Mouse (Mus musculus) adrenal gland, postnatal 14 days (tissue): Measurements from ENCODE around the gene Actr6. TPM values are rescaled to one million over a fixed set of nuclear protein-coding genes. Genes with fewer than 3 reads are reported as not detected.

Experiments
- DNase-seq: peaks from one replicate; pipeline ENCODE4 v3.0.0; 2021; ENCODE audit warnings: mixed read lengths
- long read RNA-seq, 2 experiments: library from polyadenylated mRNA; stranded (forward); transcript quantifications; one replicate each; pipeline ENCODE4 v2.0.0; 2021
- total RNA-seq: library from RNA; stranded (reverse); gene quantifications from 2 replicates; pipeline ENCODE4 v1.2.3, GENCODE M21; 2021

The Actr6 gene
- 21.8 and 26.2 TPM in 2 replicates for total RNA-seq
- long read RNA-seq, experiment 1, transcript Actr6-201 (11 exons, 1,705 nt) = major isoform, 27 of 37 reads
- long read RNA-seq, experiment 1, partial matches to known transcripts = 3 of 37 reads
- long read RNA-seq, experiment 1, other reads (novel, unspliced or antisense) = 7 of 37 reads
- long read RNA-seq, experiment 2, transcript Actr6-201 (11 exons, 1,705 nt) = major isoform, 22 of 29 reads
- long read RNA-seq, experiment 2, partial matches to known transcripts = 1 of 29 reads
- long read RNA-seq, experiment 2, other reads (novel, unspliced or antisense) = 6 of 29 reads

GRCm38 (mm10) chr10:89732001-89732794, at the start of gene Actr6:
TSS of gene Actr6 (minus strand) at chr10:89732295.
- peak; percentile 96 for DNase-seq

- no peak for DNase-seq
These were observed 43.9 kb upstream of the Actr6 start for GRCm38 (mm10) chr10:89776029-89776428.

GRCm38 (mm10) chr10:89771894-89772293, 39.8 kb upstream of the Actr6 start:
- DNase-seq = no peak

GRCm38 (mm10) chr10:89769096-89769495, 37.0 kb upstream of the Actr6 start:
- DNase-seq = no peak

- no peak for DNase-seq
These were observed 36.4 kb upstream of the Actr6 start for GRCm38 (mm10) chr10:89768352-89769020.

GRCm38 (mm10) chr10:89765790-89766714, 34.0 kb upstream of the Actr6 start:
- DNase-seq = no peak

GRCm38 (mm10) chr10:89764457-89765121, 32.5 kb upstream of the Actr6 start:
- DNase-seq = no peak

GRCm38 (mm10) chr10:89760772-89761171, 28.7 kb upstream of the Actr6 start:
- no peak for DNase-seq

- no peak for DNase-seq
These were observed 23.1 kb upstream of the Actr6 start for GRCm38 (mm10) chr10:89755231-89755630.

GRCm38 (mm10) chr10:89751069-89751468, 19.0 kb upstream of the Actr6 start:
- DNase-seq = no peak

- DNase-seq = no peak
These were observed 16.5 kb upstream of the Actr6 start for GRCm38 (mm10) chr10:89748619-89749018.

- DNase-seq = no peak
These were observed 15.8 kb upstream of the Actr6 start for GRCm38 (mm10) chr10:89747911-89748310.

- DNase-seq = no peak
These were observed 15.3 kb upstream of the Actr6 start for GRCm38 (mm10) chr10:89747221-89747905.

- no peak for DNase-seq
These were observed 14.5 kb upstream of the Actr6 start for GRCm38 (mm10) chr10:89746581-89746980.

- DNase-seq = no peak
These were observed 13.5 kb upstream of the Actr6 start for GRCm38 (mm10) chr10:89745666-89746020.

GRCm38 (mm10) chr10:89744871-89745665, 13.0 kb upstream of the Actr6 start, which contains the start of gene Uhrf1bp1l:
TSS of gene Uhrf1bp1l (plus strand) at chr10:89744991.
- peak; percentile 98 for DNase-seq

GRCm38 (mm10) chr10:89744341-89744740, 12.2 kb upstream of the Actr6 start:
- no peak for DNase-seq

GRCm38 (mm10) chr10:89743266-89743665, 11.2 kb upstream of the Actr6 start:
- DNase-seq = peak; percentile 56

- no peak for DNase-seq
These were observed 8.9 kb upstream of the Actr6 start for GRCm38 (mm10) chr10:89740995-89741394.

- DNase-seq = no peak
These were observed 7.6 kb upstream of the Actr6 start for GRCm38 (mm10) chr10:89739703-89740102.
